Mouse (Mus musculus) forebrain, embryonic 10.5 days (tissue): Measurements from ENCODE around the gene Pla2g2c. TPM values are rescaled to one million over a fixed set of nuclear protein-coding genes. Genes with fewer than 3 reads are reported as not detected.
A peak's percentile ranks its signal among the peaks of the same experiment; 100 is the strongest.

ENCODE experiments used
- DNase-seq: peaks from one replicate; pipeline ENCODE4 v3.0.0-alpha.2; 2017; ENCODE audit warnings: low spot score; ENCODE audit errors: extremely low spot score
- H3K27ac ChIP-seq: fragments of 300-500 bp; sonication (generic); 2 replicates; pipeline ENCODE4 v1.5.1; 2016; ENCODE audit warnings: mild to moderate bottlenecking
- H3K27me3 ChIP-seq: fragments of 300-500 bp; sonication (generic); 2 replicates; pipeline ENCODE4 v1.6.1; 2016; ENCODE audit warnings: mild to moderate bottlenecking; ENCODE audit not compliant: poor library complexity, severe bottlenecking
- H3K36me3 ChIP-seq: fragments of 300-500 bp; sonication (generic); replicated peaks from 2 replicates; pipeline ENCODE4 v1.6.1; 2016; ENCODE audit warnings: mild to moderate bottlenecking, moderate library complexity
- H3K4me1 ChIP-seq: fragments of 300-500 bp; sonication (generic); 2 replicates; pipeline ENCODE4 v1.6.1; 2016
- H3K4me3 ChIP-seq: fragments of 300-500 bp; sonication (generic); 2 replicates; pipeline ENCODE4 v1.5.1; 2016; ENCODE audit warnings: mild to moderate bottlenecking, moderate library complexity
- H3K9me3 ChIP-seq: fragments of 300-500 bp; sonication (generic); 2 replicates; pipeline ENCODE4 v1.6.1; 2016; ENCODE audit warnings: mild to moderate bottlenecking, moderate library complexity
- WGBS: fragments of 180-500 bp; shearing (Covaris S2); methylation state at CpG from one replicate; pipeline ENCODE4 v1.1.7; 2016; 5-methylcytosine and 5-hydroxymethylcytosine counted together
- polyA plus RNA-seq: library from polyadenylated mRNA; unstranded; fragments of >200 nt; fragmentation: Nextera tagmentation; extraction: Ambion mirVana; gene quantifications from 2 replicates; pipeline ENCODE4 v1.2.1, GENCODE M21; 2016

Pla2g2c gene
- polyA plus RNA-seq, 1 experiment from 2014 or later = 0.33 TPM

GRCm38 (mm10) chr4:138739136-138739851, 14.7 kb downstream of the Pla2g2c start:
- H3K27ac ChIP-seq = peak overlapping the region; percentile 44
- peaks cover 17% of the 10 kb centered on the region for H3K27me3 ChIP-seq
- H3K4me1 ChIP-seq = peaks cover 51% of the 10 kb centered on the region
- H3K36me3 ChIP-seq = no peaks in the 10 kb centered on the region
- no peak overlapping the region for H3K4me3 ChIP-seq
- WGBS = 21% methylated on average over 7 of the region's 7 CpGs
- DNase-seq = peak; percentile 21
- no peaks in the 10 kb centered on the region for H3K9me3 ChIP-seq

GRCm38 (mm10) chr4:138745884-138746283, 21.3 kb downstream of the Pla2g2c start:
- H3K4me1 ChIP-seq = peaks cover 33% of the 10 kb centered on the region

GRCm38 (mm10) chr4:138746866-138747265, 22.3 kb downstream of the Pla2g2c start:
- H3K27me3 ChIP-seq = peaks cover 6% of the 10 kb centered on the region
- H3K4me3 ChIP-seq = no peak overlapping the region
- peaks cover 28% of the 10 kb centered on the region for H3K4me1 ChIP-seq
- no peaks in the 10 kb centered on the region for H3K36me3 ChIP-seq
- no peak for DNase-seq
- WGBS = 89% methylated on average over 9 of the region's 9 CpGs
- no peaks in the 10 kb centered on the region for H3K9me3 ChIP-seq
- H3K27ac ChIP-seq = no peak overlapping the region

More at GRCm38 (mm10) chr4:138745884-138746283, 21.3 kb downstream of the Pla2g2c start:
- Histone ChIP-seq H3K27ac (peak overlapping the region; percentile 25; the same call in 1 of the 2 replicates), H3K9me3 (no peaks in the 10 kb centered on the region), H3K27me3 (peaks cover 16% of the 10 kb centered on the region), H3K36me3 (no peaks in the 10 kb centered on the region), H3K4me3 (no peak overlapping the region)
- no peak for DNase-seq
- WGBS = 65% methylated on average over 4 of the region's 4 CpGs

DNA sequence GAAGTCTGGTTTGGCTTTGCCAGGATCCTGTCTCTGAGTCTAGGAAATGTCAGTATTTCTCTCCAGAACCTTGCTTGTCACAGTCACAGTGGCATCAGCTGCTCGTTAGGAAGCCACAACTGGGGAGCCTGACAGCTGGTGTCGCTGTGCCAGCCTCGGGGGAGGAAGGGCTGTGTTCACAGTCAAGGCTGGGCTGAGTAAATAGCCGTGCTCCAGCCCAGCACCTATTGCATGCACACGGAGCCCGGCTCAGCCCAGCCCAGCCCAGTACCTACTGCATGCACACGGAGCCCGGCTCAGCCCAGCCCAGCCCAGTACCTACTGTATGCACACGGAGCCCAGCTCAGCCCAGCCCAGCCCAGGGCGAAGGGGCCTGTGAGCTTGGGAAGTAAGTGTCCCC, 23.3 kb downstream of the Pla2g2c start:
- no peaks in the 10 kb centered on the region for H3K36me3 ChIP-seq
- no peak overlapping the region for H3K4me3 ChIP-seq
- DNase-seq = no peak
- no peaks in the 10 kb centered on the region for H3K9me3 ChIP-seq
- no peak overlapping the region for H3K27ac ChIP-seq
- peaks cover 18% of the 10 kb centered on the region for H3K4me1 ChIP-seq
- WGBS = 77% methylated on average over 10 of the region's 10 CpGs
- H3K27me3 ChIP-seq = no peaks in the 10 kb centered on the region; the same call in 1 of the 2 replicates

DNA sequence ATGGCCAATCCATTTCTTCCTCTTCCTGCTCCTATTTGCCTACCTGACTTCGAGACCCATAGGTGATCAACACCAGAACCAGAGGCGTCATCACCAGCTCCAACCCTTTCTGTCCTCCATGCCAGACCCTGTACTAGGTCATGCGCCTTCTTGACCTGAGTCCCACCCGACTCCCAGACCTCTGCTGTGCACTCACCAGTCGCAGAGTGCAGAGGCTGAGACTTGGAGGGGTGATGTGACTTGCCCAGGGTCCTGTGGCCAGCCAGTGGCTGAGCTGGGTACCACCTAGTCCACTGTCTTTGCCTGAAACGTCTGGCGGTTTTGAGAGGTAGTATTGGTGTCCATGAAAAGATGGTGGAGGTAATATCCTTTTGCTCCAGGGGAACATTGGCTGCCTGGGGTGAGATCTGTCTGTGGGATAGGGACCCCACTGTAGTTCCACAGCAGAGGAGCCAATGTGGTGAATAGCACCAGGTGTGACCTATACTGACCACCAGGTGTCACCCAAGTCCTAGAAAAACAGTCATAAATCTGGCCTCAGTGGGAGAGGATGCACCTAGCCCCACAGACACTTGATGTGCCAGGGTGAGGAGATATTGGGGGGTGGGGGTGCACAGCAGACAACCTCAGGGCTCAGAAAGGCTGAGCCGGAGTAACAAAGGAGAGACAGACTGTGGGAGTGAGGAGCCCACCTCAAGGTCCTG, 23.9 kb downstream of the Pla2g2c start:
- Histone ChIP-seq H3K4me3 (no peak overlapping the region), H3K27ac (no peak overlapping the region), H3K36me3 (no peaks in the 10 kb centered on the region), H3K9me3 (no peaks in the 10 kb centered on the region), H3K27me3 (no peaks in the 10 kb centered on the region; the same call in 1 of the 2 replicates), H3K4me1 (peaks cover 12% of the 10 kb centered on the region)
- peak; percentile 38 for DNase-seq
- WGBS = 59% methylated on average over 8 of the region's 8 CpGs

DNA sequence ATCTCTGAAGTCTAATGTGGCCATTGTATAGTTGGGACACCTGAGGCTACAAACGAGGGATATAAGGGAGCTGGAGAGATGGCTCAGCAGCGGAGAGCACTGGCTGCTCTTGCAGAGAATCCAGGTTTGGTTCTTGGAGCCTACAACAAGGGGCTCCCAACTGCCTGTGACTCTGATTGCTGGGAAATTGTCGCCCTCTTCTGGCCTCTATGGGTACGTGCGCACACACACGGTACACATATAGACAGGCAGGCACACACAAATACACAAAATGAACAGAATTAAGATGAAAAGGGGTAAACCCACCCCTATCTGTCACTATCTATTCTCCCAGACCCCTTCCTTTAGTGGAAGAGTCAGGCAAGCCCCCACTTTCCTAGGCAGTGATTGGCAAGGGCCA, 28.0 kb downstream of the Pla2g2c start:
- H3K4me1 ChIP-seq = peaks cover 1% of the 10 kb centered on the region; the same call in 1 of the 2 replicates
- WGBS = 91% methylated on average over 6 of the region's 6 CpGs
- no peaks in the 10 kb centered on the region for H3K27me3 ChIP-seq
- H3K4me3 ChIP-seq = no peak overlapping the region
- H3K27ac ChIP-seq = no peak overlapping the region
- no peaks in the 10 kb centered on the region for H3K36me3 ChIP-seq
- no peak for DNase-seq
- no peaks in the 10 kb centered on the region for H3K9me3 ChIP-seq

DNA sequence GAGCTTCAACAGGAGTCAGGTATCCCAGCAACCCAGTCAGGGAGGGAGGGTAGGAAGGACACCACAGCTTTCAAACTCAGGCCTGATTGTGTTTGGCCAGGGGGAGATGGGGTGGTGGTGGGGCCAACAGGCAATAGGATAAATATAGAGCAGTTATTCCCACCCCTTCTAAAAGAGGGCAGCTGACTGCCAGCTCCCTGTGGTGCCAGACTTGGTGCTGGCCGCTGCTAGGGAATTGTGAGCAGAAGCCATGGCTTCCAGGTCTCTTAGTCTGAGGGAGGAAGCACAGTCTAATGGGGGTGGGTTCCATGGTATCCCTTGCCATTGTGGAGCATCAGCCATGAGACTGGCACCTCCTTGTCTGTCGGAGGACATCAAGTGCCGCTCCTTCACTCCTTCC, 29.0 kb downstream of the Pla2g2c start:
- H3K27ac ChIP-seq = no peak overlapping the region

DNA sequence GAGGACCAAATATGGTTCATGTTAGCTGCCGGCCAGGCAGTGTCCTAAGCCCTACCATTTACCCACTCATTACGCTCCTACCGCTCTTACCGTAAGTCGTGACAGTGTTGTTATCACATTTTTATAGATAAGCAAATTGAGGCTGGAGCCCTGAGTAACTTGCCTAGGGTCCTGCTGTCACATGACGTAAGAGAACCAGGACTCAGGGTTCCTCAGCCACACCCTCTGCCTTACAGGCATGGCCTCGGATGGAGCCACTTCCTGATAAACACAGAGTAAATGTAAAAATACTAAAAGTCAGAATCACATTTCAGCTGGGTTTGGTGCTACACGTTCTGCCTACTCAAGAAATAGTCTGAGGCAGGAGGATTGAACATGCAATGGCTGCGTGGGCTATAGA, 29.8 kb downstream of the Pla2g2c start:
- no peak overlapping the region for H3K27ac ChIP-seq
- no peak for DNase-seq
- no peaks in the 10 kb centered on the region for H3K27me3 ChIP-seq
- H3K4me3 ChIP-seq = no peak overlapping the region
- WGBS = 91% methylated on average over 9 of the region's 9 CpGs
- no peaks in the 10 kb centered on the region for H3K36me3 ChIP-seq
- H3K4me1 ChIP-seq = no peaks in the 10 kb centered on the region
- H3K9me3 ChIP-seq = no peaks in the 10 kb centered on the region

More for the DNA sequence above, 29.0 kb downstream of the Pla2g2c start:
- H3K36me3 ChIP-seq = no peaks in the 10 kb centered on the region
- H3K27me3 ChIP-seq = no peaks in the 10 kb centered on the region
- no peak for DNase-seq
- no peak overlapping the region for H3K4me3 ChIP-seq
- no peaks in the 10 kb centered on the region for H3K9me3 ChIP-seq
- no peaks in the 10 kb centered on the region for H3K4me1 ChIP-seq
- 89% methylated on average over 3 of the region's 3 CpGs for WGBS

DNA sequence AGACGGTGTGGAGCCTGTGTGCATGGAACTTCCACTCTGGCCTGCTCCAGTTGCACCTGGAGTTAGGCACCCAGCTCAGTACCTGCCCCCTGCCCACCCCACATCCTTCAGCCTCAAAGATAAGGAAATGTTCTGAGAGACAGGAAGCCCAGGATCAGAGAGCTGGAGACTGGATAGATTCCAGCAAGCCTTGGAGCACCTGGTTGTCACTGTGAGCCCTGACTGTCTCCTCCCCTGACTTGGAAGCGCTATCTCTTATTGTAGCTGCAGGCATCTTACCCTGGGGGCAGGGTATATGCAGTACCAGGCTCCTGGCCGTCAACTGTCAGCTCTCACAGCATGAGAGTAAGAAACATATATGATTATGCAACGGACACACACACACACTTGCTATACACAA, 30.8 kb downstream of the Pla2g2c start:
- H3K9me3 ChIP-seq = no peaks in the 10 kb centered on the region
- H3K27me3 ChIP-seq = no peaks in the 10 kb centered on the region
- H3K36me3 ChIP-seq = no peaks in the 10 kb centered on the region
- 81% methylated on average over 4 of the region's 4 CpGs for WGBS
- no peaks in the 10 kb centered on the region for H3K4me1 ChIP-seq
- no peak overlapping the region for H3K27ac ChIP-seq
- no peak overlapping the region for H3K4me3 ChIP-seq
- no peak for DNase-seq

DNA sequence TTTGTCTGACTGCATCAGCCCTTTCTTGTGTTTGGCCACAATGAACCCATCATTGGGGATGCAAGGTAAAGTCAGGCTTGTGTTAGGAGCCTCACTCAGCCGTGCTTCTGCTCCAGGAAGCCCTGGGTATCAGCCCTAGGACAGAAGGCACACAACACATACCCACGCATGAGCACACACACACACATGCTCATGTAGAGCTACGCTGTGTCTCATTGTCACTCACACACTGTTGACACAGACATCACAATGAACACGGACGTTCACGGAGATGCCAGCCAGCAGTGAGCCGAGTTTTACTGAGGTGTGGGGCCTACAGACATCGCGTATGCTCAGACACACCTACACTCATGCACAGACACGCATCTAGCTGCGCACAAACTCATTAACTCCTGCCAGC, 31.4 kb downstream of the Pla2g2c start:
- Histone ChIP-seq H3K27ac (no peak overlapping the region), H3K4me3 (no peak overlapping the region), H3K36me3 (no peaks in the 10 kb centered on the region), H3K9me3 (no peaks in the 10 kb centered on the region), H3K4me1 (no peaks in the 10 kb centered on the region), H3K27me3 (no peaks in the 10 kb centered on the region)
- DNase-seq = no peak
- WGBS = 90% methylated on average over 11 of the region's 11 CpGs

- H3K4me1 ChIP-seq = no peaks in the 10 kb centered on the region
- H3K36me3 ChIP-seq = no peaks in the 10 kb centered on the region
- WGBS = 84% methylated on average over 8 of the region's 8 CpGs
- no peaks in the 10 kb centered on the region for H3K27me3 ChIP-seq
- no peak within 1 kb of the TSS for H3K4me3 ChIP-seq
- no peak for DNase-seq
- H3K27ac ChIP-seq = no peak within 1 kb of the TSS
- H3K9me3 ChIP-seq = no peaks in the 10 kb centered on the region
Measured at GRCm38 (mm10) chr4:138757416-138757815, 32.8 kb downstream of the Pla2g2c start, which contains the start of gene Pla2g2f. Pla2g2f (minus strand) TSS chr4:138757626.

DNA sequence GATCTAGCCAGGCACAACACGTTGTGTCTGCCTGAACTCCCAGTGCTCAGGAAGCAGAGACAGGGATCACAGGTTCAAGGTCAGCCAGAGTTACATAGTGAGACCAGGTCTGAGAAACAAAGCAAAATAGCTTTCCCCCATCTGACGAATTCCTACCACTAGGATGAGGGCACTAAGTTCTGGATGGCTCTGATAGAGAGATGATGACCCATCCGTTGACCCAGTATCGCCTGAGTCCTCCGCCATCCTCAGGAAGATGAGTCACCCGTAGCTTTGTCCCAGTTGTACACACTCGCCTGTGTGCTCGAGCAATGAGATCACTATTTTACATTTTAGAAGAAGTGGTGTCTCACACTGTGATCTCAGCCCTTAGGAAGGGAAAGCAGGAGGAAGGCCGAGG, 37.7 kb downstream of the Pla2g2c start:
- 83% methylated on average over 9 of the region's 9 CpGs for WGBS
- Histone ChIP-seq H3K4me1 (no peaks in the 10 kb centered on the region), H3K27me3 (no peaks in the 10 kb centered on the region), H3K27ac (no peak overlapping the region), H3K36me3 (no peaks in the 10 kb centered on the region), H3K4me3 (no peak overlapping the region), H3K9me3 (no peaks in the 10 kb centered on the region)
- no peak for DNase-seq

- no peak for DNase-seq
- H3K4me1 ChIP-seq = no peaks in the 10 kb centered on the region
- 91% methylated on average over 10 of the region's 10 CpGs for WGBS
- no peak overlapping the region for H3K4me3 ChIP-seq
- H3K9me3 ChIP-seq = no peaks in the 10 kb centered on the region
- H3K27ac ChIP-seq = no peak overlapping the region
- H3K36me3 ChIP-seq = no peaks in the 10 kb centered on the region
- no peaks in the 10 kb centered on the region for H3K27me3 ChIP-seq
Measured at GRCm38 (mm10) chr4:138771970-138772369, 47.4 kb downstream of the Pla2g2c start.
